ENCODE assay signal across 33 mouse cellular contexts in the genomic region with DNA sequence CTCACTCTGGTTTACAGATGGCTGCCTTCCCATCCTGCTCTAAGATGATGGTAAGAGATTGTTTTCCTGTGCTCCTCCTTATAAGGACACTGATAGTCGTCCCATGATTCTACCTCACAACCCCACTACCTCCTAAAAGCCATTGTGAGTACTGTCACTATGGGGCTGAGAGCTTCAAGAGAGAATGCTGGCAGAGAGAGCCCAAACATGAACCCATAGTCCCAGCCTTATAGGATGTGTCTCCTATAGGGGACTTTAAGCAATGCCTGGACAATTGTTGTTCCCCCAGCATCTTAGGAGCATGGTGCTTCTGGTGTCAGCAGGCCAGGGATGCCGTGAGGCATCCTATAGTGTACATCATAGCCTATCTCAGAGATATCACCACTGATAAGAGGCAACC. TPM values are rescaled to one million over a fixed set of nuclear protein-coding genes. Genes with fewer than 3 reads are reported as not detected.
"Had no signal": no experiment of that assay in that cellular context is flagged by ENCODE, and none has a peak within 500 bp of the region (broad histone marks: within the 10 kb centered on the region; RNA-seq: fewer than 3 reads in every experiment).

No protein-coding gene starts in this region.

- ATAC-seq: hindbrain, embryonic 16.5 days; hindbrain, postnatal 0 days; inflammation-experienced regulatory T-cells, adult 6 months; intestine, embryonic 15.5 days; intestine, embryonic 16.5 days; intestine, postnatal 0 days had no signal

- H3K27ac ChIP-seq: heart, embryonic 13.5 days; heart, embryonic 15.5 days; hindbrain, embryonic 10.5 days; hindbrain, embryonic 12.5 days; hindbrain, embryonic 13.5 days; hindbrain, embryonic 14.5 days; hindbrain, embryonic 15.5 days; hindbrain, postnatal 0 days; intestine, embryonic 15.5 days; kidney, embryonic 15.5 days; kidney, postnatal 0 days; layer of hippocampus, adult 2 months; left cerebral cortex, adult 2 months had no signal

- H3K4me1 ChIP-seq: heart, embryonic 12.5 days; heart, embryonic 13.5 days; heart, embryonic 15.5 days; intestine, embryonic 15.5 days had no signal

- H3K4me2 ChIP-seq: heart, embryonic 12.5 days; heart, embryonic 13.5 days; heart, embryonic 15.5 days; hindbrain, embryonic 12.5 days; hindbrain, embryonic 13.5 days; hindbrain, embryonic 14.5 days; hindbrain, embryonic 15.5 days; intestine, embryonic 15.5 days; kidney, embryonic 15.5 days had no signal

- H3K27me3 ChIP-seq: heart, embryonic 12.5 days; heart, embryonic 13.5 days; heart, embryonic 15.5 days; hindbrain, embryonic 12.5 days; hindbrain, embryonic 13.5 days; hindbrain, embryonic 15.5 days; intestine, embryonic 15.5 days; kidney, embryonic 15.5 days had no signal

- H3K36me3 ChIP-seq: heart, embryonic 12.5 days; heart, embryonic 13.5 days; heart, embryonic 15.5 days; hindbrain, embryonic 10.5 days; hindbrain, embryonic 12.5 days; hindbrain, embryonic 13.5 days; hindbrain, embryonic 15.5 days; intestine, embryonic 15.5 days; kidney, embryonic 15.5 days had no signal

- DNase-seq: heart, postnatal 10 days; heart, postnatal 14 days; heart, postnatal 36 days; kidney, adult 11 months; kidney, adult 18-20 months; kidney, adult 2 months; kidney, adult 8-10 months; kidney, adult 9 months; kidney, postnatal 10 days; kidney, postnatal 14 days; kidney, postnatal 25 days; kidney, postnatal 36 days; kidney, postnatal 4 days; layer of hippocampus, adult 9-11 months; layer of hippocampus, postnatal 36 days had no signal

- H3K4me3 ChIP-seq: heart, embryonic 12.5 days; heart, embryonic 13.5 days; heart, embryonic 15.5 days; hindbrain, embryonic 10.5 days; hindbrain, embryonic 12.5 days; hindbrain, embryonic 13.5 days; hindbrain, embryonic 15.5 days; intestine, embryonic 15.5 days; kidney, embryonic 15.5 days; layer of hippocampus, adult 2 months; left cerebral cortex, adult 2 months had no signal

- H3K9ac ChIP-seq: heart, embryonic 12.5 days; heart, embryonic 13.5 days; heart, embryonic 15.5 days; hindbrain, embryonic 12.5 days; hindbrain, embryonic 13.5 days; hindbrain, embryonic 14.5 days; hindbrain, embryonic 15.5 days; intestine, embryonic 15.5 days; kidney, embryonic 15.5 days had no signal

- H3K9me3 ChIP-seq: heart, embryonic 12.5 days; heart, embryonic 13.5 days; heart, embryonic 15.5 days; hindbrain, embryonic 10.5 days; hindbrain, embryonic 12.5 days; hindbrain, embryonic 13.5 days; hindbrain, embryonic 15.5 days; intestine, embryonic 15.5 days; kidney, embryonic 15.5 days had no signal

RNA-seq across cellular contexts. Expression of gene Sh3rf3, which starts 54.4 kb away (rescaled TPM):
- polyA plus RNA-seq: inflammation-experienced regulatory T-cells, adult 6 months had no signal
